Mouse (Mus musculus): ENCODE measurements around the gene Lats2. TPM values are rescaled to one million over a fixed set of nuclear protein-coding genes. Genes with fewer than 3 reads are reported as not detected.

The Lats2 gene
- polyA plus RNA-seq, 1 experiment from 2014 or later = 21.5 TPM

- H3K4me2 ChIP-seq (replicated peaks; ENCODE audit: low read depth, low read length) = 0 out of 2 replicates have a peak overlapping the region, but pooled peaks have one; percentile 2
- peaks cover 7% of the 10 kb centered on the region for H3K36me3 ChIP-seq (ENCODE audit: control insufficient read depth, insufficient read depth, low read length)
- H3K4me1 ChIP-seq (ENCODE audit: control insufficient read depth, insufficient read depth, low read length) = peaks cover 24% of the 10 kb centered on the region
- H3K4me3 ChIP-seq (ENCODE audit: low read depth, low read length) = no peak overlapping the region
- WGBS = 50% methylated on average over 5 of the region's 5 CpGs
- 0 out of 2 replicates have a peak overlapping the region, but pooled peaks have one; percentile 18 for H3K9ac ChIP-seq (replicated peaks; ENCODE audit: low read depth, low read length)
- H3K9me3 ChIP-seq (ENCODE audit: control insufficient read depth, low read depth, low read length) = peaks cover 6% of the 10 kb centered on the region; the same call in 1 of the 2 replicates
- no peaks in the 10 kb centered on the region for H3K27me3 ChIP-seq (ENCODE audit: control insufficient read depth, insufficient read depth, low read length)
- peak overlapping the region; percentile 75; the same call in 1 of the 2 replicates for H3K27ac ChIP-seq (ENCODE audit: low read length)
- ATAC-seq (ENCODE audit: insufficient number of reproducible peaks, insufficient read depth, low FRiP score, low read depth) = peak; percentile 80
Measured at GRCm38 (mm10) chr14:57729975-57730499, 28.2 kb downstream of the Lats2 start.

- no peak for ATAC-seq (ENCODE audit: insufficient number of reproducible peaks, insufficient read depth, low FRiP score, low read depth)
- H3K36me3 ChIP-seq (ENCODE audit: control insufficient read depth, insufficient read depth, low read length) = peaks cover 9% of the 10 kb centered on the region
- H3K4me3 ChIP-seq (ENCODE audit: low read depth, low read length) = no peak overlapping the region
- WGBS = 76% methylated on average over 8 of the region's 8 CpGs
- peak overlapping the region; percentile 75; the same call in 1 of the 2 replicates for H3K27ac ChIP-seq (ENCODE audit: low read length)
- peaks cover 6% of the 10 kb centered on the region; the same call in 1 of the 2 replicates for H3K9me3 ChIP-seq (ENCODE audit: control insufficient read depth, low read depth, low read length)
- H3K27me3 ChIP-seq (ENCODE audit: control insufficient read depth, insufficient read depth, low read length) = no peaks in the 10 kb centered on the region
- H3K4me1 ChIP-seq (ENCODE audit: control insufficient read depth, insufficient read depth, low read length) = peaks cover 23% of the 10 kb centered on the region
- H3K4me2 ChIP-seq (replicated peaks; ENCODE audit: low read depth, low read length) = no peak overlapping the region
- no peak overlapping the region for H3K9ac ChIP-seq (replicated peaks; ENCODE audit: low read depth, low read length)
Measured at GRCm38 (mm10) chr14:57729364-57729763, 28.8 kb downstream of the Lats2 start.

GRCm38 (mm10) chr14:57726172-57726571 is 32.0 kb downstream of the Lats2 start:
- Histone ChIP-seq H3K36me3 (ENCODE audit: control insufficient read depth, insufficient read depth, low read length) (peaks cover 11% of the 10 kb centered on the region; the same call in 1 of the 2 replicates), H3K9me3 (ENCODE audit: control insufficient read depth, low read depth, low read length) (peaks cover 6% of the 10 kb centered on the region; the same call in 1 of the 2 replicates), H3K9ac (replicated peaks; ENCODE audit: low read depth, low read length) (no peak overlapping the region), H3K27ac (ENCODE audit: low read length) (no peak overlapping the region), H3K4me2 (replicated peaks; ENCODE audit: low read depth, low read length) (no peak overlapping the region), H3K4me1 (ENCODE audit: control insufficient read depth, insufficient read depth, low read length) (peaks cover 14% of the 10 kb centered on the region), H3K4me3 (ENCODE audit: low read depth, low read length) (no peak overlapping the region), H3K27me3 (ENCODE audit: control insufficient read depth, insufficient read depth, low read length) (no peaks in the 10 kb centered on the region)
- ATAC-seq (ENCODE audit: insufficient number of reproducible peaks, insufficient read depth, low FRiP score, low read depth) = no peak
- 78% methylated on average over 8 of the region's 8 CpGs for WGBS

GRCm38 (mm10) chr14:57724473-57724872 is 33.7 kb downstream of the Lats2 start:
- no peak overlapping the region for H3K27ac ChIP-seq (ENCODE audit: low read length)
- H3K4me1 ChIP-seq (ENCODE audit: control insufficient read depth, insufficient read depth, low read length) = no peaks in the 10 kb centered on the region
- H3K27me3 ChIP-seq (ENCODE audit: control insufficient read depth, insufficient read depth, low read length) = no peaks in the 10 kb centered on the region
- no peak overlapping the region for H3K4me3 ChIP-seq (ENCODE audit: low read depth, low read length)
- ATAC-seq (ENCODE audit: insufficient number of reproducible peaks, insufficient read depth, low FRiP score, low read depth) = no peak
- WGBS = 56% methylated on average over 4 of the region's 4 CpGs
- no peak overlapping the region for H3K9ac ChIP-seq (replicated peaks; ENCODE audit: low read depth, low read length)
- H3K36me3 ChIP-seq (ENCODE audit: control insufficient read depth, insufficient read depth, low read length) = peaks cover 11% of the 10 kb centered on the region; the same call in 1 of the 2 replicates
- H3K9me3 ChIP-seq (ENCODE audit: control insufficient read depth, low read depth, low read length) = peaks cover 6% of the 10 kb centered on the region; the same call in 1 of the 2 replicates
- H3K4me2 ChIP-seq (replicated peaks; ENCODE audit: low read depth, low read length) = no peak overlapping the region

- H3K9me3 ChIP-seq (ENCODE audit: control insufficient read depth, low read depth, low read length) = no peaks in the 10 kb centered on the region
- no peak for ATAC-seq (ENCODE audit: insufficient number of reproducible peaks, insufficient read depth, low FRiP score, low read depth)
- peaks cover 4% of the 10 kb centered on the region; the same call in 1 of the 2 replicates for H3K36me3 ChIP-seq (ENCODE audit: control insufficient read depth, insufficient read depth, low read length)
- no peaks in the 10 kb centered on the region for H3K27me3 ChIP-seq (ENCODE audit: control insufficient read depth, insufficient read depth, low read length)
- no peak overlapping the region for H3K27ac ChIP-seq (ENCODE audit: low read length)
- no peak overlapping the region for H3K4me2 ChIP-seq (replicated peaks; ENCODE audit: low read depth, low read length)
- no peaks in the 10 kb centered on the region for H3K4me1 ChIP-seq (ENCODE audit: control insufficient read depth, insufficient read depth, low read length)
- WGBS = 80% methylated on average over 4 of the region's 4 CpGs
- H3K4me3 ChIP-seq (ENCODE audit: low read depth, low read length) = no peak overlapping the region
- H3K9ac ChIP-seq (replicated peaks; ENCODE audit: low read depth, low read length) = no peak overlapping the region
Measured at GRCm38 (mm10) chr14:57718245-57718644, 39.9 kb downstream of the Lats2 start.

GRCm38 (mm10) chr14:57716601-57717245 is 41.5 kb downstream of the Lats2 start:
- Histone ChIP-seq H3K4me3 (ENCODE audit: low read depth, low read length) (no peak overlapping the region), H3K36me3 (ENCODE audit: control insufficient read depth, insufficient read depth, low read length) (no peaks in the 10 kb centered on the region), H3K4me1 (ENCODE audit: control insufficient read depth, insufficient read depth, low read length) (no peaks in the 10 kb centered on the region), H3K9me3 (ENCODE audit: control insufficient read depth, low read depth, low read length) (no peaks in the 10 kb centered on the region), H3K9ac (replicated peaks; ENCODE audit: low read depth, low read length) (no peak overlapping the region), H3K4me2 (replicated peaks; ENCODE audit: low read depth, low read length) (no peak overlapping the region), H3K27me3 (ENCODE audit: control insufficient read depth, insufficient read depth, low read length) (no peaks in the 10 kb centered on the region), H3K27ac (ENCODE audit: low read length) (no peak overlapping the region)
- no peak for ATAC-seq (ENCODE audit: insufficient number of reproducible peaks, insufficient read depth, low FRiP score, low read depth)
- 91% methylated on average over 4 of the region's 4 CpGs for WGBS

GRCm38 (mm10) chr14:57712884-57713283 is 45.3 kb downstream of the Lats2 start:
- WGBS = 97% methylated on average over 1 of the region's 1 CpGs

GRCm38 (mm10) chr14:57711059-57711458 is 47.1 kb downstream of the Lats2 start:
- H3K36me3 ChIP-seq (ENCODE audit: control insufficient read depth, insufficient read depth, low read length) = peaks cover under 1% of the 10 kb centered on the region; the same call in 1 of the 2 replicates
- WGBS = 75% methylated on average over 6 of the region's 6 CpGs
- ATAC-seq (ENCODE audit: insufficient number of reproducible peaks, insufficient read depth, low FRiP score, low read depth) = no peak
- no peaks in the 10 kb centered on the region for H3K9me3 ChIP-seq (ENCODE audit: control insufficient read depth, low read depth, low read length)
- no peak overlapping the region for H3K4me3 ChIP-seq (ENCODE audit: low read depth, low read length)
- no peaks in the 10 kb centered on the region for H3K27me3 ChIP-seq (ENCODE audit: control insufficient read depth, insufficient read depth, low read length)
- no peak overlapping the region for H3K9ac ChIP-seq (replicated peaks; ENCODE audit: low read depth, low read length)
- H3K27ac ChIP-seq (ENCODE audit: low read length) = no peak overlapping the region
- H3K4me1 ChIP-seq (ENCODE audit: control insufficient read depth, insufficient read depth, low read length) = peaks cover 20% of the 10 kb centered on the region
- no peak overlapping the region for H3K4me2 ChIP-seq (replicated peaks; ENCODE audit: low read depth, low read length)

More at GRCm38 (mm10) chr14:57712884-57713283, 45.3 kb downstream of the Lats2 start:
- H3K9ac ChIP-seq (replicated peaks; ENCODE audit: low read depth, low read length) = no peak overlapping the region
- H3K36me3 ChIP-seq (ENCODE audit: control insufficient read depth, insufficient read depth, low read length) = no peaks in the 10 kb centered on the region
- no peak overlapping the region for H3K4me2 ChIP-seq (replicated peaks; ENCODE audit: low read depth, low read length)
- H3K27ac ChIP-seq (ENCODE audit: low read length) = no peak overlapping the region
- no peak for ATAC-seq (ENCODE audit: insufficient number of reproducible peaks, insufficient read depth, low FRiP score, low read depth)
- H3K27me3 ChIP-seq (ENCODE audit: control insufficient read depth, insufficient read depth, low read length) = no peaks in the 10 kb centered on the region
- H3K4me3 ChIP-seq (ENCODE audit: low read depth, low read length) = no peak overlapping the region
- H3K4me1 ChIP-seq (ENCODE audit: control insufficient read depth, insufficient read depth, low read length) = peaks cover 13% of the 10 kb centered on the region
- no peaks in the 10 kb centered on the region for H3K9me3 ChIP-seq (ENCODE audit: control insufficient read depth, low read depth, low read length)
